Mouse (Mus musculus): ENCODE measurements around the gene St3gal3. TPM values are rescaled to one million over a fixed set of nuclear protein-coding genes. Genes with fewer than 3 reads are reported as not detected.

St3gal3 gene
- polyA plus RNA-seq, 1 experiment, result 8.1 TPM

DNA sequence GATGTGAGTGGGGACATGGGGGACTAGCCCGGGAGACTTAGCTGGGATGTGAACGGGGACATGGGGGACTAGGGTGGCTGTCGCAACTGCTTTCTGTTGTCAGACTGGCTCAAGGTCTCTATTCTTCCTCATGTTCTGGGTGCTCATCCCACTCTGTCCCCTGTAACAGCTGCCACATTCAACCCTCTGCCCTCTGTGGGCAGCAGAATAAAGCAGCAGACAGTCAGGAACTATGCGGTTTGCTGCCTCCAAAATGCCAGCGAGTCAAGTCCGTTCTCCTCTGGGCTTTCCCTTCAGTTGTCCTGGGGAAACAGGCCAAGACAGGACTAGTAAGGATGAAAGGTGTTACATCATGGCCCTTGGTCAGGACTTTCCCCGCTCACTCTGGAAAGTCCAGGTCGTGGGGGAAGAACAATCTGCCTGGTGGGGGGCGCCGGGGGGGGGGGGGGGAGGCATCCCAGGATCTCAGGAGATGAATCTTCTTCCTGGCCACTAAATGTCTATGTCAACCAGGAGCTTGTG lies 14.4 kb upstream of the St3gal3 start:
- Histone ChIP-seq H3K4me3 (ENCODE audit: low read depth, low read length) (no peak overlapping the region), H3K27ac (ENCODE audit: insufficient read depth, low read depth, low read length) (no peak overlapping the region), H3K36me3 (ENCODE audit: control insufficient read depth, insufficient read depth, low read length) (peaks cover 83% of the 10 kb centered on the region), H3K4me1 (ENCODE audit: control insufficient read depth, insufficient read depth, insufficient read length, low read length) (no peaks in the 10 kb centered on the region), H3K27me3 (ENCODE audit: control insufficient read depth, insufficient read depth, low read length) (no peaks in the 10 kb centered on the region)
- 84% methylated on average over 10 of the region's 10 CpGs for WGBS
- TF ChIP-seq CTCF (IDR thresholded peaks at IDR 0.05; ENCODE audit: extremely low read depth, insufficient read length, insufficient replicate concordance, low read depth, low read length) (no peak), POLR2A (IDR thresholded peaks at IDR 0.05; ENCODE audit: low read depth, low read length) (no peak)

DNA sequence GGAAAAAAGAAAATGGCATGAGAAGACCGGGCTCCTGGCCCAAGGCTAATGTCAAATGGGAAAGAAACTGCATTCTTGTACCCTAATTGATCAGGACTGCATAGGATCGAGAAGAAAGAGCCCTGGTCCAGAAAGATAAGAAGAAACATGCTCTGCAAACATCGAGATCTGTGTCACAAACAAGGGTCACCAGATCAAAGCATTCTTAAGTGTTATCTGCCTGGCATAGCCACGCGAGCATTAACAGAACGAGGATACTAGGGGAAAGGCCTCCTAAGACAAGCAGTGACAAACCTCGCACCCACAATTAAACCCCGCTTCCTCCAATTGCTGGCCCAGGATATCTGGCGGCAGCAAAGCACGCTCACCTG lies 13.6 kb upstream of the St3gal3 start:
- Histone ChIP-seq H3K27me3 (ENCODE audit: control insufficient read depth, insufficient read depth, low read length) (no peaks in the 10 kb centered on the region), H3K4me3 (ENCODE audit: low read depth, low read length) (no peak overlapping the region), H3K36me3 (ENCODE audit: control insufficient read depth, insufficient read depth, low read length) (peaks cover 86% of the 10 kb centered on the region), H3K27ac (ENCODE audit: insufficient read depth, low read depth, low read length) (no peak overlapping the region), H3K4me1 (ENCODE audit: control insufficient read depth, insufficient read depth, insufficient read length, low read length) (no peaks in the 10 kb centered on the region)
- no peak for TF ChIP-seq CTCF (IDR thresholded peaks at IDR 0.05; ENCODE audit: extremely low read depth, insufficient read length, insufficient replicate concordance, low read depth, low read length)
- TF ChIP-seq POLR2A (IDR thresholded peaks at IDR 0.05; ENCODE audit: low read depth, low read length), result no peak
- WGBS, result 57% methylated on average over 10 of the region's 10 CpGs

DNA sequence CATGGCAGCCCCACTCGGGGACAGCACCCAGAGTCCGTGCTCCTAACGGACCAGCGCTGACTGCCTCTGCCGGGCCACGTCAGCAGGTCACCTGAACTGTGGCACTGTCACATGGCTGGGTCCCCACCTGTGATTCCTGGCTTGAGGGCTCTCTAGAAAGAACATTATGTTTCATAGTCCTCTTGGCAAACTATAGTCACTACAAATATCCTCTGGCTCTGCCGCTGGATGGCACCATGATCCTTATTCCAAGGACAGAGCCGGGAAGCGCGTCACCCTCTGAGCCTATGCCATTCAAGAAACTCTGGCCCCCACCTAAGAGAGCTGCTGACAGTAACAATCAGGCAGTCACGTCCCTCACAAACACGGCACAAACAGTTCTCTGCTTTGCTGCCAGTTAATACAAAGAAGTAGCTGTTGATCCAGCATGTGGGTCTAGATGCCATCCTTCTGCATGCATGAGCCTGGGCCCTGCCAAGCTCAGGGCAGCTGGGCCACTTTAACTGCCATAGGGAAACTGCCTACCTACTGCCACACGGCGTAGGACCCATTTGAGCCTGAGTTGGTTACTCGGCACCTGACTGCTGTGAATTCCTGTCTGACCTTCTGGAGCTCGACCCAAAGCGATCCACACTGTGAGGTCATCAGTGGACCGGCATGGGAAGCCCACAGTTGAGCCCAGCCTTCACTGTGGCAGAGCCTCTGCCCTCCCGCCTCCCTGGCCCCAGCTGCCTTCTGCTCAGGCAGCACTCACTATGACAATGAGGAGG lies 13.0 kb upstream of the St3gal3 start:
- WGBS, result 95% methylated on average over 19 of the region's 19 CpGs
- H3K36me3 ChIP-seq (ENCODE audit: control insufficient read depth, insufficient read depth, low read length), result peaks cover 86% of the 10 kb centered on the region
- TF ChIP-seq POLR2A (IDR thresholded peaks at IDR 0.05; ENCODE audit: low read depth, low read length) (no peak), CTCF (IDR thresholded peaks at IDR 0.05; ENCODE audit: extremely low read depth, insufficient read length, insufficient replicate concordance, low read depth, low read length) (no peak)

DNA sequence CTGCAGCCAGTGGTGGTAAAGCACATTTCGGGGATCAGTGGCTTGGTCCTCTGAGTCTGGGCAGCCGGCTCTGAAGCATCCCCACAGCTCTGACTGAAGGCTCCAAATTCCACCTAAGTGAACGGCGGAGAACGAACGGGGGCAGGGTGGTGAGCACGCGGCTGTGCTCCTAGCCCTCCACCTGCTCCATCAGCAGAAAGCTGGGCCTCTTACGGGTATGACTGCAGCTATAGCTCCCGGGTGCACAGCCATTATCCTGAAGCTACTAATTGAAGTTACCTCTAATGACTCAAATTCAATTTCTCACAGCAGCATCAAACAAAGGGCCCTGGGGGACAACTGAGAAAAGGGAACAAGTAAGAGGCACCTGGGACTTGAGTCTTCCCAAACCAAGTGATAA lies 12.4 kb upstream of the St3gal3 start:
- H3K36me3 ChIP-seq (ENCODE audit: control insufficient read depth, insufficient read depth, low read length), result peaks cover 86% of the 10 kb centered on the region
- no peaks in the 10 kb centered on the region for H3K4me1 ChIP-seq (ENCODE audit: control insufficient read depth, insufficient read depth, insufficient read length, low read length)
- no peak overlapping the region for H3K4me3 ChIP-seq (ENCODE audit: low read depth, low read length)
- no peak overlapping the region for H3K27ac ChIP-seq (ENCODE audit: insufficient read depth, low read depth, low read length)
- WGBS, result 93% methylated on average over 10 of the region's 10 CpGs
- no peaks in the 10 kb centered on the region for H3K27me3 ChIP-seq (ENCODE audit: control insufficient read depth, insufficient read depth, low read length)
- no peak for TF ChIP-seq POLR2A (IDR thresholded peaks at IDR 0.05; ENCODE audit: low read depth, low read length)
- no peak for TF ChIP-seq CTCF (IDR thresholded peaks at IDR 0.05; ENCODE audit: extremely low read depth, insufficient read length, insufficient replicate concordance, low read depth, low read length)

More for the DNA sequence above, 13.0 kb upstream of the St3gal3 start:
- H3K27me3 ChIP-seq (ENCODE audit: control insufficient read depth, insufficient read depth, low read length), result no peaks in the 10 kb centered on the region
- H3K27ac ChIP-seq (ENCODE audit: insufficient read depth, low read depth, low read length), result no peak overlapping the region
- no peaks in the 10 kb centered on the region for H3K4me1 ChIP-seq (ENCODE audit: control insufficient read depth, insufficient read depth, insufficient read length, low read length)
- no peak overlapping the region for H3K4me3 ChIP-seq (ENCODE audit: low read depth, low read length)

DNA sequence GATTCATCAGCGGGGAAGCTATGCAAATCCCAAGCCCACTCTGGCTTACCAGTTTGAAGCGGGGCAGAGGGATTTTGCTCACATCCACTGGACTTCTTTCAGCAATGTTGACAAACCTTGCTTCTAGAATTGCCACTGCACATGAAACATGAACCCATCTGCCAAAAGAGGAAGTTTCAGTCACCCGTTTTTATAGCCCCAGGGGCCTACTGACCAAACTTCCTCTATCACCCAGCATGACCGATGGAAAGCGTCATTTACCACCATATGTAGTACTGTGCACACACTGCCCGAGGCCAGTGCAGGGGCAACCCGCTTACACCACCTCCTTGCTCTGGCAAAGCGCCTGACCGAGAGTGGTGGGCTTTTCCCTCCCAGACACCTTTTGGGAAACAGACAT lies 9.6 kb upstream of the St3gal3 start:
- WGBS, result 78% methylated on average over 9 of the region's 9 CpGs
- no peak for TF ChIP-seq POLR2A (IDR thresholded peaks at IDR 0.05; ENCODE audit: low read depth, low read length)
- no peak for TF ChIP-seq CTCF (IDR thresholded peaks at IDR 0.05; ENCODE audit: extremely low read depth, insufficient read length, insufficient replicate concordance, low read depth, low read length)
- H3K27me3 ChIP-seq (ENCODE audit: control insufficient read depth, insufficient read depth, low read length), result no peaks in the 10 kb centered on the region
- no peak overlapping the region for H3K27ac ChIP-seq (ENCODE audit: insufficient read depth, low read depth, low read length)
- no peak overlapping the region for H3K4me3 ChIP-seq (ENCODE audit: low read depth, low read length)
- no peaks in the 10 kb centered on the region for H3K4me1 ChIP-seq (ENCODE audit: control insufficient read depth, insufficient read depth, insufficient read length, low read length)
- H3K36me3 ChIP-seq (ENCODE audit: control insufficient read depth, insufficient read depth, low read length), result peaks cover 86% of the 10 kb centered on the region

DNA sequence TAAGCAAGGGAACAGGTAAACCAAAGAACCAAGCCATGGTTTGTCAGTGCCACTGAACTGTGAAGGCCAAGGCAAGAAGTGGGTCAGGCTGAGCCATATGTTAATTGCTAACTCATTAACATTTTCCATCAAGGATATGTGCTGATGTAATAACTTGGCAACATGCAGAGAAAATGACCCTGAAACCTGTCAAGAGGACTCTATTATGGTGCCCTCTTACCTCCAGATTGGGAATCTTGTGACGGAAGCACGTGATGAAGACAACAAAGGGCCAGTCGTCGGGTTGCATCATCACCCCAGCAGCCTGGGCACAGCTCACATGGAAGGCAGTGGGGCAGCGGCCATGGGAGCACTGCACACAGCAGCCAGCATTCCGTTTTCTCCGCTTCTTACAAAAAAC lies 9.0 kb upstream of the St3gal3 start:
- peaks cover 84% of the 10 kb centered on the region for H3K36me3 ChIP-seq (ENCODE audit: control insufficient read depth, insufficient read depth, low read length)

DNA sequence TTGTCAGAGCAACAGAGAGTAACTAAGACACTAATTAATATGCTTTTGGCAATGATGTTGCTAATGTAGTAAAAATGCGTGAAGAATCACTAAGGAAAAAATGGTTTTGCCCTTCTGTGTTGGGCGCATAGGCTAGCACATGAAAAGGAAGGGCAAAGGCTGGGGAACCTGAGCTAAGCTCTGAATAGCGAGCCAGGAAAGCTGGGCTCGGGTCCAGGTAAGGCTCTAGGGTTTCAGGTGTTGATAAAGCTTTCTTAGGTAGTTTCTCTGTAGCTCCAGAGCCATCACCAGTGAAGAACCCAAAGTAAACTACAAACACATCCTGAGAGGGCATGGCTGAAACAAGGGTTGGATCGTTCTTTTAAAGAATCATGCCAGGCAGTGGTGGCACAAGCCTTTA lies 6.8 kb upstream of the St3gal3 start:
- H3K4me3 ChIP-seq (ENCODE audit: low read depth, low read length), result no peak overlapping the region
- 54% methylated on average over 5 of the region's 5 CpGs for WGBS
- no peak for TF ChIP-seq CTCF (IDR thresholded peaks at IDR 0.05; ENCODE audit: extremely low read depth, insufficient read length, insufficient replicate concordance, low read depth, low read length)
- no peak for TF ChIP-seq POLR2A (IDR thresholded peaks at IDR 0.05; ENCODE audit: low read depth, low read length)
- no peak overlapping the region for H3K27ac ChIP-seq (ENCODE audit: insufficient read depth, low read depth, low read length)
- H3K36me3 ChIP-seq (ENCODE audit: control insufficient read depth, insufficient read depth, low read length), result peaks cover 82% of the 10 kb centered on the region
- H3K4me1 ChIP-seq (ENCODE audit: control insufficient read depth, insufficient read depth, insufficient read length, low read length), result no peaks in the 10 kb centered on the region
- no peaks in the 10 kb centered on the region for H3K27me3 ChIP-seq (ENCODE audit: control insufficient read depth, insufficient read depth, low read length)

More for the DNA sequence above, 9.0 kb upstream of the St3gal3 start:
- H3K27ac ChIP-seq (ENCODE audit: insufficient read depth, low read depth, low read length), result no peak overlapping the region
- 93% methylated on average over 7 of the region's 7 CpGs for WGBS
- no peaks in the 10 kb centered on the region for H3K4me1 ChIP-seq (ENCODE audit: control insufficient read depth, insufficient read depth, insufficient read length, low read length)
- H3K27me3 ChIP-seq (ENCODE audit: control insufficient read depth, insufficient read depth, low read length), result no peaks in the 10 kb centered on the region
- TF ChIP-seq CTCF (IDR thresholded peaks at IDR 0.05; ENCODE audit: extremely low read depth, insufficient read length, insufficient replicate concordance, low read depth, low read length), result no peak
- TF ChIP-seq POLR2A (IDR thresholded peaks at IDR 0.05; ENCODE audit: low read depth, low read length), result no peak
- H3K4me3 ChIP-seq (ENCODE audit: low read depth, low read length), result no peak overlapping the region
